Mouse (Mus musculus) erythroblast, embryonic 14.5 days (primary cell): Measurements from ENCODE around the gene Nanog. TPM values are rescaled to one million over a fixed set of nuclear protein-coding genes. Genes with fewer than 3 reads are reported as not detected.

Source experiments
- H3K27me3 ChIP-seq: 2 replicates; pipeline ENCODE4 v1.6.1; 2012; ENCODE audit warnings: inconsistent platforms; ENCODE audit not compliant: control insufficient read depth
- H3K36me3 ChIP-seq: 2 replicates; pipeline ENCODE4 v1.6.1; 2012; ENCODE audit warnings: mild to moderate bottlenecking, inconsistent platforms; ENCODE audit not compliant: control insufficient read depth
- H3K4me1 ChIP-seq: 2 replicates; pipeline ENCODE4 v1.6.1; 2012; ENCODE audit warnings: inconsistent platforms; ENCODE audit not compliant: control insufficient read depth
- H3K4me3 ChIP-seq: replicated peaks from 2 replicates; pipeline ENCODE3; 2012; ENCODE audit warnings: moderate library complexity, mild to moderate bottlenecking, inconsistent platforms
- H3K9me3 ChIP-seq: 2 replicates; pipeline ENCODE4 v1.6.1; 2012; ENCODE audit warnings: low read length, inconsistent platforms, mixed read lengths; ENCODE audit not compliant: control insufficient read depth
- GATA1 ChIP-seq: IDR thresholded peaks from 2 replicates; pipeline ENCODE4 v1.6.1; 2012; ENCODE audit warnings: low read length, inconsistent platforms, mixed read lengths
- TAL1 ChIP-seq: IDR thresholded peaks from 3 replicates; pipeline ENCODE4 v1.6.1; 2012; ENCODE audit warnings: low read length, inconsistent platforms, mixed read lengths
- polyA plus RNA-seq: library from polyadenylated mRNA; stranded (reverse); fragments of >175 nt; gene quantifications from 2 replicates; pipeline ENCODE4 v1.2.3, GENCODE M21; 2012

Nanog gene
- polyA plus RNA-seq, 1 experiment, result not detected

GRCm38 (mm10) chr6:122761011-122761599 lies 53.8 kb downstream of the Nanog start:
- Histone ChIP-seq H3K27me3 (peaks cover 12% of the 10 kb centered on the region; the same call in 1 of the 2 replicates), H3K4me3 (peak overlapping the region; percentile 49), H3K4me1 (peaks cover 74% of the 10 kb centered on the region), H3K9me3 (no peaks in the 10 kb centered on the region), H3K36me3 (no peaks in the 10 kb centered on the region)
- TF ChIP-seq TAL1 (no peak), GATA1 (no peak)

- Histone ChIP-seq H3K4me1 (peaks cover 79% of the 10 kb centered on the region), H3K9me3 (no peaks in the 10 kb centered on the region), H3K27me3 (peaks cover 12% of the 10 kb centered on the region; the same call in 1 of the 2 replicates), H3K36me3 (no peaks in the 10 kb centered on the region), H3K4me3 (no peak overlapping the region)
- TF ChIP-seq GATA1, result no peak
- TF ChIP-seq TAL1, result no peak
These were observed 54.6 kb downstream of the Nanog start for GRCm38 (mm10) chr6:122761901-122762300.

- H3K9me3 ChIP-seq, result no peaks in the 10 kb centered on the region
- H3K36me3 ChIP-seq, result no peaks in the 10 kb centered on the region
- no peak overlapping the region for H3K4me3 ChIP-seq
- peaks cover 12% of the 10 kb centered on the region; the same call in 1 of the 2 replicates for H3K27me3 ChIP-seq
- no peak for TF ChIP-seq TAL1
- TF ChIP-seq GATA1, result no peak
- H3K4me1 ChIP-seq, result peaks cover 79% of the 10 kb centered on the region
These were observed 55.2 kb downstream of the Nanog start for GRCm38 (mm10) chr6:122762480-122762879.

GRCm38 (mm10) chr6:122762952-122763700 lies 55.8 kb downstream of the Nanog start:
- TF ChIP-seq GATA1, result peak; percentile 55
- TF ChIP-seq TAL1, result peak; percentile 53
- Histone ChIP-seq H3K4me3 (peak overlapping the region; percentile 67), H3K9me3 (no peaks in the 10 kb centered on the region), H3K27me3 (peaks cover 12% of the 10 kb centered on the region; the same call in 1 of the 2 replicates), H3K4me1 (peaks cover 79% of the 10 kb centered on the region), H3K36me3 (no peaks in the 10 kb centered on the region)

- TF ChIP-seq TAL1 (no peak), GATA1 (no peak)
- peaks cover 12% of the 10 kb centered on the region; the same call in 1 of the 2 replicates for H3K27me3 ChIP-seq
- no peaks in the 10 kb centered on the region for H3K36me3 ChIP-seq
- peaks cover 72% of the 10 kb centered on the region for H3K4me1 ChIP-seq
- peak overlapping the region; percentile 67 for H3K4me3 ChIP-seq
- H3K9me3 ChIP-seq, result no peaks in the 10 kb centered on the region
These were observed 56.7 kb downstream of the Nanog start for GRCm38 (mm10) chr6:122763844-122764445.

Other genes with a start within 250 kb of the Nanog start
- not detected in 2 replicates for gene Rimklb, start 208.7 kb upstream of the Nanog start, polyA plus RNA-seq
- gene Mfap5, start 201.6 kb upstream of the Nanog start, polyA plus RNA-seq, result not detected in 2 replicates
- gene Aicda, start 153.7 kb upstream of the Nanog start, polyA plus RNA-seq, result 0.03 TPM in 1 of 2 replicates, not detected in the other
- gene Apobec1, start 105.0 kb upstream of the Nanog start, polyA plus RNA-seq, result 0.04 TPM in 1 of 2 replicates, not detected in the other
- 0.03 TPM in 1 of 2 replicates, not detected in the other for gene Gdf3, start 97.4 kb upstream of the Nanog start, polyA plus RNA-seq
- not detected in 2 replicates for gene Dppa3, start 81.1 kb upstream of the Nanog start, polyA plus RNA-seq
- gene Slc2a3, start 94.2 kb downstream of the Nanog start, polyA plus RNA-seq, result 0.48 and 0.56 TPM in 2 replicates
- gene Foxj2, start 112.4 kb downstream of the Nanog start, polyA plus RNA-seq, result 0.56 and 0.83 TPM in 2 replicates
- not detected in 2 replicates for gene C3ar1, start 148.7 kb downstream of the Nanog start, polyA plus RNA-seq
- gene Necap1, start 167.0 kb downstream of the Nanog start, polyA plus RNA-seq, result 0.58 and 0.93 TPM in 2 replicates
- gene Clec4a1, start 214.4 kb downstream of the Nanog start, polyA plus RNA-seq, result not detected in 2 replicates
- gene Clec4a3, start 245.0 kb downstream of the Nanog start, polyA plus RNA-seq, result not detected in 2 replicates